Mouse (Mus musculus) kidney, adult 2 months (tissue): ENCODE results near the gene Slc17a9.

Source experiments
- CTCF ChIP-seq: fragments of 200-500 bp; conservative IDR thresholded peaks from 2 replicates; pipeline ENCODE4 v1.5.1; 2011; ENCODE audit warnings: low read depth, mild to moderate bottlenecking, control low read depth, low read length, moderate library complexity, mixed read lengths; ENCODE audit not compliant: insufficient read depth, insufficient read length
- POLR2A ChIP-seq: fragments of 200-500 bp; IDR thresholded peaks from one replicate; pipeline ENCODE4 v1.6.1; 2011; ENCODE audit warnings: low read depth, low read length, control low read depth

- TF ChIP-seq CTCF (no peak), POLR2A (no peak)
Observed at GRCm38 (mm10) chr2:180724585-180725413, at the start of gene Slc17a9.
